Mouse (Mus musculus): ENCODE results near the gene Atp11b.

DNA sequence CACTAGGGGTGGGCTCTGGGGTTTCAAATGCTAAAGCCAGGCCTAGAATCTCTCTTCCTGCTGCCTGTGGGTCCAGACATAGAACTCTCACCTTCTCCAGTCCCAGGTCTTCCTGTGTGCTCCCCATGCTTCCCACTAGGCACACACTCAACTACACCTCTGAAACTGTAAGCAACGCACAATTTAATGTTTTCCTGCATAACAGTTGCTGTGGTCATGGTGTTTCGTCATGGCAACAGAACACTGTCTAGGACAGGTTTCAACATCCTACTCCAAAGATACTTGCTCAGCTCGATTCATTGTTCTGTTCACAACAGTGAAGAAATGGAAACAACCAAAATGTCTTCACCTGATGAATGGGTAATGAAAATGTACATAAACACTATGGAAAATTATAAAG, 145.2 kb downstream of the Atp11b start:
- TF ChIP-seq CTCF (IDR thresholded peaks at IDR 0.05; ENCODE audit: control insufficient read depth, insufficient read depth, insufficient replicate concordance, low read depth, low read length): no peak
- TF ChIP-seq POLR2A (IDR thresholded peaks at IDR 0.05; ENCODE audit: control insufficient read depth, low read depth, low read length): no peak

Data from testis, adult 2 months (tissue).